Mouse (Mus musculus): ENCODE measurements around the gene Poll.
"Not testable (repeated sequence)": the region's sequence is repeated elsewhere in the genome, so short reads cannot be mapped to it uniquely, and the experiment has no call there.

Gene Poll

GRCm38 (mm10) chr19:45577141-45577750 is 16.9 kb upstream of the Poll start:
- no peak for DNase-seq (ENCODE audit: low spot score)

DNA sequence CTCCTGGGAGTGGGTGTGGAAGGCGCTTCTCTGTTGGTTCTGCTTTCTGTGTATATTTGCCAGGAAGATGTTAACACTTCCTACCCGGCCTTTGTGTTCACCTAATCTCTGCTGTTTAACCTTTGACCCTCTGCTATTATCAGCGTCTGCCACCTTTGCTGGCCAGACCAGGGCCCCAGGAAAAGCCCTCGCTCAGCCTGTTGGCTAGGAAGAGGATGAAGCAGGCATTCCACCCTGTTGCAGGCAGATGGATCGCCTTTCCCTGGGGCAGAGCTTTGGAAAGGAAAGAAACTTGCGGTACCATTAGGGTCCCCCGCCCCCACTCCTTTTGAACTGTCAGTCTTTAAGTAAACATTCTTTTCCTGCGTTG is 15.3 kb upstream of the Poll start:
- DNase-seq (ENCODE audit: low spot score), result no peak

GRCm38 (mm10) chr19:45574941-45575631 is 14.8 kb upstream of the Poll start:
- no peak for DNase-seq (ENCODE audit: low spot score)

GRCm38 (mm10) chr19:45574339-45574898 is 14.1 kb upstream of the Poll start:
- DNase-seq (ENCODE audit: low spot score), result no peak

DNA sequence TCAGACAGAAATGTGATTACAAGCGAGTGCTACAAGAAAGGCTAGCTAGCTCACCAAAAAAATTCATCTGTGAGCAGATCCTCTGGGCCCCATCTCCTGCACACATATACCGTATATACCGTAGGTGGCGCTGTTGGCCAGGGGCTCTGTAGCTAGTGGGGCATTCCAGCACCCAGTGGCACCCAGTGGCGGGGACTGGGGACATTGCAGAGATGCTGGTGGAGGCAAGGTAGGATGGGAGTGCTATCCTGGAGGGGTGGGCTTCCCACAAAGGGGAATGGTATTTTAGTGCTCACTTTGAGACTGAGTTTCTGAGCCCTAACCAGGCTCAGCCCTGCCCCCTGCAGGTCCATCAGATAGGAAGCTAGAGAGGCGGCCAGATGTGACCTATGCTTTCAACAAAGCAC is 13.5 kb upstream of the Poll start:
- DNase-seq (ENCODE audit: low spot score), result peak; percentile 82

DNA sequence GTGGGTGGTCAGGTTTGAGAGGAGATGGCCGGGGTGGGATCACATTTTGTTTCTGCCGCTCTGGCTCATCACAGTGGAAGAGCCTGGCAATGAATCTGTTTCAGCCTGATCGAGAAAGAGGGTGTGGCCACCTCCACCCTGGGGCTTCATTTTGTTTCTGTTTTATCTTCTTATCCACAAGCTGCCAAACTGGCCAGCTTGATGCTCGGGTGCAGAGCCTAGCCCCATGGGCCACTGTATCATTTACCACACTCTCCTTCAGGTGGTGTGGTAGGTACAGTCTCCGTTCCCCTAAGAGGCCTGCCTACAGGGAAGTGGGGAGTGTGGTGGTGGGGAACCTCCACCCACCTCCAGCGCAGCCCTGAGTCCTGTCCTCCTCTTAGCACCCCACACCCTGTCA is 12.7 kb upstream of the Poll start:
- DNase-seq (ENCODE audit: low spot score), result no peak

DNA sequence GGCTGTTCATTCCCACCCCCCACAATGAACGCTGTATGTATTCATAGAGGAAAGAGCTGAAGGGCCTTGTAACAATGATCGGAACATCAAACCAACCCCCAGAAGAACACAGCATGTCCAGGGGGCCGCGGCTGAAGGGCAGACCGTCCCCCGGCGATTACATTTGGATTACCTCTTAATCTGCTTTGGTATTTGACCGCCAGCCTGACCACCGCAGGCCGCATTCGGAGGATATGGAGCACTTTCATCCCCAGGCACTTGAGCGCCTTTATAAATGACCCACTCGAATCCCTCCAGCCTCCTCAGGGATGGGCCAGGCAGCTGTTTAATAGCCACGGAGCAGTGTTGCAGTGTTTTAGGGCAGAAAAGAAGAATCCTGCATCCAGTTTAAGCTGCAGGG is 7.0 kb upstream of the Poll start:
- no peak for DNase-seq (ENCODE audit: low spot score)

GRCm38 (mm10) chr19:45565925-45566715 is 5.8 kb upstream of the Poll start:
- DNase-seq (ENCODE audit: low spot score), result no peak

GRCm38 (mm10) chr19:45554136-45554535 is 6.2 kb downstream of the Poll start:
- DNase-seq (ENCODE audit: low spot score), result no peak

- DNase-seq (ENCODE audit: low spot score), result no peak
Observed at GRCm38 (mm10) chr19:45552187-45552586, 8.1 kb downstream of the Poll start.

DNA sequence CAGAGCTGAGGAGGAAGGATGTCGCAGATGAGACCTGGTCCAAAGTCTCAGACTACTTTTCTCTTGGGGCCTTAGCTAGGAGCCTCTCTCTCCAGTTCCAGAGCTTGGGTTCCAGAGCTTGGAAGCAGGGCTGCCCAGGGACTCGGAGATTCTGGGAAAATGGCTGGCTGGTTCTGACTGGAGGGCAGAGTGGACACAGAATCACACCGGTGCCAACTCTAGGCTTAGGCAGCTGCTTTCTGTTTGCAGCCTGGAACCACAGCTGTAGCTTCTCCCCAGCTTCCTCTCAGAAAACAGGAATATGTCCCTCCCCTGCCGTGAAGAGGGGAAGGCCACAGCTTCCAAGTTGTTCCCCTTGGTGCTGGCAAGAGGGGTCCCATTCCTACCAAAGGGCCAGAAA is 10.4 kb downstream of the Poll start:
- DNase-seq (ENCODE audit: low spot score), result peak; percentile 57

- no peak for DNase-seq (ENCODE audit: low spot score)
Observed at GRCm38 (mm10) chr19:45549128-45549915, 11.0 kb downstream of the Poll start.

DNA sequence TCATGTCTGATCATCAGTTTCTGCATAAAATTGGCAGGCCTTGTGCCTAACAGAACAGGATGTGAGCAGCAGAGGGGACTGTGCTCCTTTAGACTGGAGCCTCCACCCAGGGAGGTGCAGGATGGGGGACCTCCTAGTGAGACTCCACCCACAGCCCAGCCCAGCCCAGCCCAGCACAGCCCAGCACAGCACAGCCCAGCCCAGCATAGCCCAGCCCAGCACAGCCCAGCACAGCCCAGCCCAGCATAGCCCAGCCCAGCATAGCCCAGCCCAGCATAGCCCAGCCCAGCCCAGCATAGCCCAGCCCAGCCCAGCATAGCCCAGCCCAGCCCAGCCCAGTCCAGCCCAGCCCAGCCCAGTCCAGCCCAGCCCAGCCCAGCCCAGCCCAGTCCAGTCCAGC is 12.1 kb downstream of the Poll start:
- DNase-seq (ENCODE audit: low spot score), result not testable (repeated sequence)

- peak; percentile 74 for DNase-seq (ENCODE audit: low spot score)
Observed at GRCm38 (mm10) chr19:45544925-45545321, 15.4 kb downstream of the Poll start.

GRCm38 (mm10) chr19:45544152-45544924 is 16.0 kb downstream of the Poll start:
- DNase-seq (ENCODE audit: low spot score), result no peak

GRCm38 (mm10) chr19:45542061-45542460 is 18.3 kb downstream of the Poll start:
- DNase-seq (ENCODE audit: low spot score), result no peak

DNA sequence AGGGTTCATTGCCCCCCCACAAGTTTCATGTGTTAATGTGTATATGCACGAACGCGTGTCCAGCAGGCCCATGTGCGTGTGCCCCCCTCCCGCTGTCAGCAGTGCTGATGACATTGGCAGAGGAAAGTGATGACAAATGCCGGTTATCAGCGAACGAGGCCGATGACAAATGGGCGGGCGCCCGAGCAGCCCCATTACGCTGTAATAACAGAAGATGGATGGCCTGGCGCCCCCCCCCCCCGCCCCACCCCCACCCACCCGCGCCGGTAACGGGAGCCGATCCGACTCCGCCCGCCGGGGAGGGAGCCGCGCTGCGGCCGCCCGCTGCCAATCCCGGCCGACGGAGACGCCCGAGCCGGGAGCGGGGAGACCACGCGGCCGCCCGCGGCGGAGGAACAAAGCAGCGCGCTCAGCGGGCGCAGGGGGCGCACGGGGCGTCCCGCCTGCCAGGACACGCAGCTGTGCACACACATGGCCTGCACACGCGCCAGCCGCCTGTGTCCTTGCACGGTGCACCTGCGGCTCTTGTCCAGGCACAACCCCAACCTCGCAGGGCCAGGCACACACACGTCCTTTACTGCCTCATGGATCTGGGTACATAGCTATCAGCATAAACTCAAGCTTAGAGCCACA is 18.8 kb downstream of the Poll start:
- no peak for DNase-seq (ENCODE audit: low spot score)

- DNase-seq (ENCODE audit: low spot score), result peak; percentile 42
Observed at GRCm38 (mm10) chr19:45540657-45541408, 19.5 kb downstream of the Poll start.

- DNase-seq (ENCODE audit: low spot score), result peak; percentile 54
Observed at GRCm38 (mm10) chr19:45537505-45537904, 22.8 kb downstream of the Poll start.

- DNase-seq (ENCODE audit: low spot score), result no peak
Observed at GRCm38 (mm10) chr19:45535929-45536328, 24.4 kb downstream of the Poll start.
